Mouse (Mus musculus): ENCODE data around the gene Nuak2.
"Not testable (repeated sequence)": the region's sequence is repeated elsewhere in the genome, so short reads cannot be mapped to it uniquely, and the experiment has no call there.

Nuak2 gene

GRCm38 (mm10) chr1:132315889-132316624 lies at the start of gene Nuak2:
TSS of gene Nuak2 (plus strand) at chr1:132316126.
- peak; percentile 97 for DNase-seq

- DNase-seq: peak; percentile 38 to 62
These were observed 49.0 kb upstream of the Nuak2 start for GRCm38 (mm10) chr1:132266791-132267557.

- no peak for DNase-seq
These were observed 48.0 kb upstream of the Nuak2 start for GRCm38 (mm10) chr1:132267959-132268358.

- DNase-seq: no peak
These were observed 47.4 kb upstream of the Nuak2 start for GRCm38 (mm10) chr1:132268418-132269060.

- no peak for DNase-seq
These were observed 44.7 kb upstream of the Nuak2 start for GRCm38 (mm10) chr1:132271237-132271636.

- DNase-seq: no peak
These were observed 39.2 kb upstream of the Nuak2 start for GRCm38 (mm10) chr1:132276694-132277093.

- no peak for DNase-seq
These were observed 38.8 kb upstream of the Nuak2 start for GRCm38 (mm10) chr1:132277124-132277523.

- DNase-seq: not testable (repeated sequence)
These were observed 35.3 kb upstream of the Nuak2 start for GRCm38 (mm10) chr1:132280636-132281035.

- no peak for DNase-seq
These were observed 34.3 kb upstream of the Nuak2 start for GRCm38 (mm10) chr1:132281523-132282176.

- no peak for DNase-seq
These were observed 33.8 kb upstream of the Nuak2 start for GRCm38 (mm10) chr1:132282177-132282536.

GRCm38 (mm10) chr1:132283018-132283417 lies 32.9 kb upstream of the Nuak2 start:
- DNase-seq: no peak

GRCm38 (mm10) chr1:132286735-132287134 lies 29.2 kb upstream of the Nuak2 start:
- DNase-seq: no peak

- DNase-seq: no peak
These were observed 28.5 kb upstream of the Nuak2 start for GRCm38 (mm10) chr1:132287445-132287844.

GRCm38 (mm10) chr1:132287991-132288451 lies 27.9 kb upstream of the Nuak2 start:
- DNase-seq: no peak

GRCm38 (mm10) chr1:132289965-132290364 lies 26.0 kb upstream of the Nuak2 start:
- no peak for DNase-seq

GRCm38 (mm10) chr1:132290921-132291675 lies 24.8 kb upstream of the Nuak2 start:
- peak in 1 of 2 experiments; percentile 47 for DNase-seq

GRCm38 (mm10) chr1:132291706-132292105 lies 24.2 kb upstream of the Nuak2 start:
- no peak for DNase-seq

GRCm38 (mm10) chr1:132292318-132293129 lies 23.4 kb upstream of the Nuak2 start:
- DNase-seq: peak in 1 of 2 experiments; percentile 70

- DNase-seq: no peak
These were observed 20.4 kb upstream of the Nuak2 start for GRCm38 (mm10) chr1:132295506-132295905.

- no peak for DNase-seq
These were observed 19.9 kb upstream of the Nuak2 start for GRCm38 (mm10) chr1:132296051-132296450.

GRCm38 (mm10) chr1:132298425-132298800 lies 17.5 kb upstream of the Nuak2 start, which contains the start of gene Klhdc8a:
TSS of gene Klhdc8a (plus strand) at chr1:132298626.
- peak; percentile 65 to 79 for DNase-seq

All from kidney, postnatal 36 days (tissue).